Mouse (Mus musculus): ENCODE measurements around the gene Trappc1. TPM values are rescaled to one million over a fixed set of nuclear protein-coding genes. Genes with fewer than 3 reads are reported as not detected.
A peak's percentile ranks its signal among the peaks of the same experiment; 100 is the strongest.

Gene Trappc1
- total RNA-seq, 2 experiments from 2014 or later = 55.4 to 55.5 TPM

GRCm38 (mm10) chr11:69328517-69328916 lies 4.7 kb downstream of the Trappc1 start:
- DNase-seq = no peak

DNA sequence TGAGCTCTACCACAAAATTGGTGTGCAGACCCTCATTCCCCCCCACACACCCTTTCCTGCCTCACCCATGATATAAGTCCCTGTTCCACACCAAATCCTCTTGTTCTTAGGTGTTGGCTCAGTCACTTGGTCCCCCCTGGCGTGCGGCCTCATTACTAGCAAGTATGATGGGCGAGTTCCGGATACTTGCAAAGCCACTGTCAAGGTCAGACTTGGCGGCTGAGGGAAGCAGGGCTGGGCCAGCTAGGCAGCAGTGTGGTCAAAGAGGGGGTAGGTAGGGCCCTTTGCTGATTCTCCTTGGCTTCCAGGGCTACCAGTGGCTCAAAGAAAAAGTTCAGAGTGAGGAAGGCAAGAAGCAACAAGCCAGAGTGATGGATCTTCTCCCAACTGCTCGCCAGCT lies 7.4 kb downstream of the Trappc1 start:
- no peak for DNase-seq

GRCm38 (mm10) chr11:69331929-69332405 lies 8.2 kb downstream of the Trappc1 start:
- DNase-seq = peak; percentile 75

GRCm38 (mm10) chr11:69332713-69333253 lies 9.0 kb downstream of the Trappc1 start:
- DNase-seq = no peak

- no peak for DNase-seq
Measured at GRCm38 (mm10) chr11:69333922-69334321, 10.1 kb downstream of the Trappc1 start.

DNA sequence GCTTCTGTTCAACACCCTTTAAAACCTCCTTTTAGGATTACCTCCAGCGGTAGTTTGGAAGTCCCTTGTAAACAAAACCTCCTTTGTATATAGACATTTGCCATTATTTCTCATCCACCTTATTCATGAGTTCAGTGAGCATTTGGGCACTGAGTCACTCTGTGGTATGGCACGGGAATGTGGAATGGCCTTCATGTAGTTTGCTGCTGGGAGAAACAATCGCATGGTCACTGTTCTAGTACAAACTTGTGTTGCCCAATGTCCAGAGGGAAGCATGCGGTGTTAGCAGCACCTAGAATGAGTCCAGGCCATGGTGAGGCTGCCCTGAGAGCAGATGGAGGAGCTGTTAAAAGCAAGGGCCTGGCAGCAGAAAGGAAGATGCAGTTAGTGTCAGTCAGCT lies 11.0 kb downstream of the Trappc1 start:
- no peak for DNase-seq

DNA sequence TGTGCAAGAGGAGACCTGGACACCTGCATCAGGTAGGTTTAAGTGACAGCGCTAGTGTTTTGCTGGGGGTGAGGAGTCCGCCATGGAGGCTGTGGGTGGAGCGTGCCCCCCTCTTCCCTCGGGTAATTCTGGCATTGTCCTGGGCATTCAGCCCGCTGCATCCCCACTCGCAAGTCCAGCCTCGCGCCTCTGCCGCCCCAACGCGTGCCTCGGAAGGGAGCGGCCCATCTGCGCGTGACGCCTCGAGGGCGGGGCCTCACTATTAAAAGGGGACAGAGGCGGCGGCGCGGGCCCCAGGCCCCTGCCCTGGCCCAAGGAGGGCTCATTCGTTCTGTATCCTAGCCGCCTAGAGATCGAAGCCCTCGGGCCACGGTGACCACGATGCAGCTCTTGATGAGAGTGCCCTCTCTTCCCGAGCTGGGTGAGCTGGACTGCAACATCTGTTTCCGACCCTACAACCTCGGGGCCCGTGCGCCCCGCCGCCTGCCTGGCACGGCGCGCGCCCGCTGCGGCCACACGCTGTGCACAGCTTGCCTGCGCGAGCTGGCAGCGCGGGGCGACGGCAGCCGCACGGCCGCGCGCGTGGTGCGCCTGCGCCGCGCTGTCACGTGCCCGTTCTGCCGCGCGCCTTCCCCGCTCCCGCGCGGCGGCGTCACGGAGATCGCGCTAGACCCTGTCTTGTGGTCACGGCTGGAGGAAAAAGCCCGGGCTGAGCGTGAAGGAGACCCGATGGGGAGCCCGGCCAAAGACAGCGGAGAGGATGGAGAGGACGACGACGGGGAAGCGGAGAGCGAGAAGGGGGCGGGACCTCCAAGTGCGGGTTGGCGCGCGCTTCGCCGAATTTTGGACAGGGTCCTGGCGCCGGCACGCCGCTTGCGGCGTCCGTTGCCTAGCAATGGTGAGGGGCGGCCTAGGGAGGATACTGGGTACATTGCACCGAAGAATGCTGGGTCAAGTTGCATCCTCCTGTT lies 16.7 kb downstream of the Trappc1 start, which contains the start of gene Rnf227:
Gene Rnf227 (plus strand): TSS at position 301 of the 971 bp plus-strand sequence.
- DNase-seq = peak; percentile 65

DNA sequence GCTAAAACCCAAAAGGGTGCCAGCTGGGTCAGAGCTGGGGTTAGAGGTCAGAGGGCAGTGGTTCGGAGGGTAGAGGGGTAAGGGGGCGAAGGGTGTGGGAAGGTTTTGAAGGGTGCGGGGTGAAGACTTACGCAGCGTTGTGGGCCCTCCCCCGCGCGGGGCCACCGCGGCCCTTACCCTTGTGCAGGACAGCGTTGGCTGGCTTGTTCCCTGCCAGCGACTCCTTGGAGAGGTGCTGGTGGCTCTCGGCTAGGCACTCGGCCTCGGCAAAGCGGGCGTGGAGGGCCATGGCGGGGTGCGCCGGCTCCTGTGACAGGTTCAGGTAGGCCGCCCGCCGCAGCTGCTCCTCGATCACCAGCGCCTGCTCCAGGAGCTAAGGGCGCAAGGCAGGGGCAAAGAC lies 22.7 kb downstream of the Trappc1 start:
- no peak for DNase-seq

GRCm38 (mm10) chr11:69356544-69356943 lies 32.8 kb downstream of the Trappc1 start:
- DNase-seq = no peak

DNA sequence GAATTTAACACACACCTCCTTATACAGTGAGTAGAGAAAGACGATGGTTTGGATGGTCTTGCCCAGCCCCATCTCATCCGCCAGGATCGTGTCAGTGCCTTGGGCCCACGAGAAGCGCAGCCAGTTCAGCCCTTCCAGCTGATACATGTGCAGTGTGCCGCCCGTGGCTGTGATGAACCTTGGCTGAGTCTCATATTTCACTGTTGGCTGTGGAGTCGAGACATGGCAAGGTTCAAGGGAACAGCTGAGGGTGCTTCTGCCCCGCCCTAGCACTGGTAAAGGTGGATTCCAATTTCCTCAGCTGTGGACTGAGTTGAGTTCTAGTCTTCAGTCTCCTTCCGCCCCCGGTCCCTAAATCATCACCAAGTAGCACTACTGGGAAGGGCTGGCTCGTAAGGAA lies 33.9 kb downstream of the Trappc1 start:
- DNase-seq = no peak

DNA sequence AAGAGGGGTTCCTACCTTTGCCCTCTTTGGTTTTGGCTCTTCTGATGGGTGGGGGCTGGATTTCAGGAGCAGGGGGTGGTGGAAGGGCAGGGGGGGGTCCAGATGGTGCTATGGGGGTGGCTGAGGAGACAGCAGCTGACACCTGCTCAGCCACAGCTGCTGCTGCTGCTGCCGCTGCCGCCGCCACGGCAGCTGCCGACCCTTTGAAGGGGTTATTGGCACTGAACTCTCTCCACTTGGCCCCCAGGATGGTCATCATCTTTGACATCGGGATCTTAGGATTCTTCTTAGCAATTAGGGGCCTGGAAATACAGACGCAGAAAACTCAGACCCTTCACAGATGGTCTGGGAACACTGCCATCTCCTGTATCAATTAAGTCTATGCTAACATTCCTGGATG lies 38.2 kb downstream of the Trappc1 start:
- DNase-seq = no peak

GRCm38 (mm10) chr11:69362479-69362878 lies 38.7 kb downstream of the Trappc1 start:
- DNase-seq = no peak

GRCm38 (mm10) chr11:69364376-69364775 lies 40.6 kb downstream of the Trappc1 start:
- no peak for DNase-seq

- DNase-seq = peak; percentile 99
Measured at GRCm38 (mm10) chr11:69364910-69365309, 41.1 kb downstream of the Trappc1 start.

DNA sequence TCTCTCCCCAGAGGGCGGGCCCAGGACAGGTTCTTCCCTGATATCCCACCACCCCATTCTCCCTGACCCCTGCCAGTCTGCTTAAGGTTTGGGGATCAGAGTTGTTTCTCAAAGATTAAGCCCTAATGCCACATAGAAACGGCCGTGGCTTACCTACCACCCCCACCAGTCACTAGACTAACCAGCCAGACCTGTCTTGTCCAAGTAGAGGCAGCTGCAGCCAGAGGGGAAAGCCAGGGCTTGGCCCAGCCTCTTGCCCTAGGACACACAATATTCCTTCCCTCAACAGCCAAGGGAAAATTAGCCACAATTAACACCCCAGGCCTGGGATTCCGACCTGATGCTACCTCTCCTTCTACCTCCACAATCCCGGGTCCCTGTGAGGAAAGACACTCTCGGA lies 41.9 kb downstream of the Trappc1 start:
- peak; percentile 41 for DNase-seq

DNA sequence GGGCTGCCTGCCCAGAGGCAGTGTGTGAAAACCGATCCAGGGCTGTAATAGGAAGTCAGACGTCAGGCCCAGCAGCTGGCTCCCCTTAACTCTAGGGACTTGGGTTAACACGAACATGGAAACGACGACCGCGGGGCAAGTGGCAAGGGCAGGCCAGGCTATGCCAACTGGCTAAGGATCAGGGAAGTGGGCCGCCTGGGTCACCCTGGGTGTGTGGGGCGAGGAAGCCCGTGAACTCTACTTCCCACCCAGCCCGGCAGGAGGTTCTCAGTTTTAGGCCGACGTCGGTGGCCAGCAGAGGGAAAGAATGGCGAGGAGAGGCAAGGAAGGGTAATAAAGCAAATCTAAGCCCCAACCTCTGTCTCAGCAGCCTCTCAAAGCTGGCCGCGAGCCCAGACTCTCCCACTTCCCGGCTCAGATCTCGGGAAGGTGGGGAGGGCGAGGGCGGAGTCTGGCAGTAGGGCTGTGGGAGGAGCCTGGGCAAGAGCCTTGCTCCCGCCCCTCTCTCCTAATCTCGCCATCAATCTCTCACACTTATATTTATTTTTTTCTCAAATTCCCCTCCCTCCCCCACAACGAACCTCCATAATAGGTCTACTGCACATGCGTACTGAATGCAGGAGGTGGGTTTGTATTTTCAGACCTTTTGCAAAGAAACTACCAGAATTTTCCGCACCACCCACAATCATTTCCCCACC lies 42.5 kb downstream of the Trappc1 start:
- peak; percentile 96 for DNase-seq

DNA sequence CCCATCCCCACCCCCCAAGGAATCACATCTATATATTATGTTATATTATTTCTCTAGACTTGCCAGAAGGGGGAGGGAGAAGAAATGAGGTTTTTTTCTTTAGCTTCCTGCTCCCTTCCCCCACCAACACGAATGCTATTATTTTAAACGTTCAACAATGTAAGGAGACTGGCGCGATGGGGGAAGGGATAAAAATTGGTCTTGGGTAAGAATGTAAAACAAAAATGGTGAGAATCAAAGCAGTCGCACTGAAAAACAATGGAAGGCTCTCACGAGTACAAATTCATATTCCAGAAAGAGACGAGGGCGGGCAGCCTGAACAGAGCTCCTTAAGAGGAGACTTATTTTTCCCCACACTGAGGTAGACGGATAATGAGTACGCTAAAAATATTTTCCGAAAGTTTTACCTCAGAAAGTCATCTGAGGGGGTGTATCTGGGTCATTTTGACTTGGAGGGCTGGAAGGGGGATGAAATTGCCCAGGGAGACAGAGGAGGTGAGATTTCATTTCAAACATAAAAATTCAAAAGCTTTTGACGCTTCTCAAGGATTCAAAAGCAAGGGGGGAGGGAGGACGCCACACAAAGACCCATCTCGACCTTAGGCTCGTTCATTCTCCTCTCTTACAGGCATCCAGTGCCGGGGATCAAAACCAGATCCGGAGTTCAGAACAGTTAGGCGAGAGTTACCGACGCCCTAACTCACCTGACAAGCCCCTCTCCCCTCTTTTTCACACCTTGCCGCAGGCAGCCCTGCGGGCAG lies 43.3 kb downstream of the Trappc1 start:
- DNase-seq = no peak

- DNase-seq = no peak
Measured at GRCm38 (mm10) chr11:69367616-69368355, 44.0 kb downstream of the Trappc1 start.

- DNase-seq = peak; percentile 46
Measured at GRCm38 (mm10) chr11:69368356-69369214, 44.8 kb downstream of the Trappc1 start.
